Mouse (Mus musculus) retina, postnatal 7 days (tissue): ENCODE results near the gene Ngdn.
"Not testable (repeated sequence)": the region's sequence is repeated elsewhere in the genome, so short reads cannot be mapped to it uniquely, and the experiment has no call there.

Experiments used
- DNase-seq: peaks from one replicate; pipeline ENCODE4 v3.0.0-alpha.2; 2012; ENCODE audit warnings: low read depth, low spot score

The Ngdn gene

DNA sequence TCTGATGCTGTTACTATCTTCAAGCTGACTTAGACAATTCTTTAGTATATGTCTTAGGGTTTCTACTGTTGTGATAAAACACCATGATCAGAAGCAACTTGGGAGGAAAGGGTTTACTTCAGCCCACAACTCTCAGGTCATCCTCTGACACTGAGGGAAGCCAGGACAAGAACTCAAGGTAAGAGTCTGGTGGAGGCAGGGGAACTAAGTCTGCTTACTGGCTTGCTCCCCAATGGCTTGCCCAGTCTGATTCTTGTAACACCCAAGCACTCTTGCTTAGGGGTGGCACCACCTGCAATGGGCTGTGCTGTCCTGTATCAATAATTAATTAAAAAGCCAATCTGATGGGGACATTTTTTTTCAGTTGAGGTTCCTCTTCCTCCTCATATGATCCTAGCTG lies 16.6 kb upstream of the Ngdn start:
- no peak for DNase-seq

DNA sequence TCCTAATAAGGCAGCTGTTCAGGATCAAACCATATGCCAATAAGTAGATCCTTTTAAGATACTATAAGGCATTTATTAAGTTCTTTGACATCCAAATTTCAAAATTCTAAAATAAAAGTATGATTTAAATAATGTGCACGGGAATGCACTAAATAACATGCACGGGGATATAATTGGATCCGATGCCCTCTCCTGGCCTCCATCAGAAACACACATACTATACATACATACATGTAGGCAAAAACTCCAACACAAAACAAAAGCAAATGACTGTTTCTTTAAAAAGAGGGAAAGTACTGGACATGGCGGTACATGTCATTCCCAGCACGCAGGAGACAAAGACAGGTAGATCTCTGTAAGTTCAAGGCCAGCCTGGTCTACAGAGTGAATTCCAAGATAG lies 15.4 kb upstream of the Ngdn start:
- DNase-seq, result not testable (repeated sequence)

DNA sequence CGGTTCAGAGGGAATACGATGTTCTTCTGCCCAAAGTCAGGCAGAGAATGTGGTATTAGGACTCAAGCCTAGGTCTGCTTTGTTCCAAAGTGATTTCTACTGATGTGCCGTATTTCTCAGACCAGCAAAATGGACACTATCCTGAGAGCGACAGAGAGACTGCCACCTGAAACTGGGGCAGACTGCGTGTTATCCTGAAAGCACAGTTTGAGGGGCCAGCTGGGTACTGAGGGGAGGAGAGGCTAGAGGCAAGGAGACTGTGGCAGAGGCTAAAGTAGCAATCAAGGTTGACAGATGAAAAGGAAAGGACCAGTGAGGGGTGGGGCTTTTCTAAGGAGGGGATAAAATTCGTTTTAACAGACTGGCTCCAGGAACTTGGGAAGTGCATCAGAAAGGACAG lies 14.4 kb upstream of the Ngdn start:
- DNase-seq, result no peak

DNA sequence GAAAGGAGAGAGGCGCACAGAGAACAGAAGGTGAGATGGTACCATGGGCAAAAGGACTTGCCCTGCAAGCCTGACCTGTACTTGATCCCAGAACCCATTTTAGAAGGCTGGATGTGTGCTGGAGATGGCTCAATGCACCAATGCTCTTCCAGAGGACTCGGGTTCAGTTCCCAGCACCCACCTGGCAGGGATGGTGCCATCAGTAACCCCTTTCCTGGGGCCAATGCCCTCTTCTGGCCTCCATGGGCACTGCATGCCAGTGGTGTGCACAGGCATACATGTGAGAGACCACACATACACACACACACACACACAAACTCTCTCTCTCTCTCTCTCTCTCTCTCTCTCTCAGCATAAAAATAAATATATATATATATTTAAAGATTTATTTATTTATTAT lies 13.8 kb upstream of the Ngdn start:
- no peak for DNase-seq

DNA sequence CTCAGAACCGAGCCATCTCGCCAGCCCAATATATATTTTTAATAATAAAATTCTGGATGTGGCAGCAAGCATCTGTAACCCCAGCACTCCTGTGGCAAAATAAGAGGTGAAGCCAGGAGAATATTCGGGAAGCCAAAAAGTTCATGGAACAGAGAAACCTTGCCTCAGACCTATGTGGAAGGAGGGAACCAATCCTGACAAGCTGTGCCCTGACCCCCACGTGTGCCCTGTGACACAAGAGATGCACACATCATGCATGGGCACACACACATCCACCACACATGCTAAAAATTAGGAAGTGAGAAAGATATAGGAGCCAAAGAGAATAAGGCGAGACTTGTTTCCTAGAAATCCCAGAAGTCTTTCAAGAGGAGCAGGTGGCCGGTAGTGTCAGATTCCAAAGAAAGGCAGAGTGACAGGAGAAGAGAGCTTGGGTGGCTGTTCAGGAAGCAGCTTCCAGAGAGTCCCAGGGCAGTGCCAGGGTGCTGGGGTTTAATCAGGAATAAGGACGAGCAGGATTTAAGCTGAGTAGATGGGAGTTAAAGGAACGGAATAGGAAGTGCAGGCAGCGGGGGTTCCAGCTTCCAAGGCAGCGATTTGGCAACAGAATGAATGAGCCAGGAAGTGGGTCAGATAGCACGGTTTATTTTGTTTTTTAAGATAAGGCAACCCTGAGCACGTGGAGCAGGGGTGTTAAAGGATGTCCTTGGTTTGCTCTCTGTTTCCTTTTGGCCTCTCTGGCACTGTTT lies 13.1 kb upstream of the Ngdn start:
- no peak for DNase-seq

DNA sequence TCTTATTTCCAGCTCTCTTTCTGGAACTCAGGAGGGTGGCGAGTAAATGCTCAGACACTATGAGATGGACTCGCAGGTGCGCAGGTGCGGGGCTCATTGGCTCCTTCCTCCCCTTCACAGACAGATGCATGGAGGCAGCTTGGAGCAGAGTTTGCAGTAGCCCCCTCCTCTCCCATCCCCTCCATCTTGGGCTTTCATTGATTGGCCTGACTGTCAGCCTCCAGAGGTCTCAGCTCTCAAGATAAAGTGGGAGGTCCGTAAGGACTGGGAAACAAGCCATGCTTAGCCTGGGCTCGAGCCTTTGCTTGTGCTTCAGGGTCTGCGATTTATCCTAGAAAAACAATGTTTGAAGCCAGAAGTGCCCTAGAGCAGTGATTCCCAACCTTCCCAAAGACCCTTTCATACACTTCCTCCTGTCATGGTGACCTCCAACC lies 12.6 kb upstream of the Ngdn start:
- DNase-seq, result no peak

DNA sequence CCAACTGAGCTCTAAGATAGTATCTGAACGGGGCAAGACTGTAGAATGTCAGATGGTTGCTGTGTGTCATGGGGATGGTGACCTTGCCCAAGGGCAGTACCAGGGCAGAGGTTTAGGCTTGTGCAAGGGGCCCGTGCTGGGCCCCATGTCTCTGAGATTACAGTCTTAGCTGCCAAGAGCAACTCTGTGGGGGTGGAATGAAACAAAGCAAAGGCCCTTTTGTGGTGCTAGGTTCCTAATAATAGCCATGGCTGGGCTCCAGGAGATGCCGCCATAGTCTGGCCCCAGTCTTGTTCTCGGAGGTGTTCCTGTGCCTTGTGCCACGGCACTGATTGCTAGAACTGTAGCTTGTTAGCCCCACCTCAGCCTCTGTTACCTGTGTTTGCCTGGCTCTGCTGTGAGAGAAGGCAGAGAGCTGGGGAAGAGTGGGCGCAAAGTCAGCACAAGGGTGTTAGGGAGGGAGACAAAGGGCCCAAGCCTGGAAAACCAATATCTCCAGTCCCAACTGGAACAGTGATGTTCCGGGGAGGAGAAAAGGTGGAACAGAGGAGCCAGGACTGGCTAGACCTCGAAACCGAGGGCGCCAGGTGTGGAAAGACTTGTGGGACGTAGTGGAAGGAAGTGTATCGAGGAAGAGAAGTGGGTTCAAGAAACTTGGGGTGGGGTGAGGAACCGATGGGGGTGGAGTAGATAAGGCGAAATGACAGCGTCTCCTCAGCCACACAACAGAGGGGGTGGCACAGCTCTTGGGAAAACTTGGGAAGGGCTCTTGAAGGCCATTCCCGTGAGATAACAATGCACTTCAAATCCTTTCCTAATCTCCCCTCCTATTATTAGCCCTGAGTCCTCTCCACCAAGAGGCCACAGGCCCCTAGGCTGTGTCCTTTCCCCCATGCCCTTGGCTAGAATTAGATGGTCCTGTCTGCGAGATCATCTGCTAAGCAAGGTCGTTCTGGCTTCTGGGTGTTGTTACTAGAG lies 11.1 kb upstream of the Ngdn start:
- no peak for DNase-seq

DNA sequence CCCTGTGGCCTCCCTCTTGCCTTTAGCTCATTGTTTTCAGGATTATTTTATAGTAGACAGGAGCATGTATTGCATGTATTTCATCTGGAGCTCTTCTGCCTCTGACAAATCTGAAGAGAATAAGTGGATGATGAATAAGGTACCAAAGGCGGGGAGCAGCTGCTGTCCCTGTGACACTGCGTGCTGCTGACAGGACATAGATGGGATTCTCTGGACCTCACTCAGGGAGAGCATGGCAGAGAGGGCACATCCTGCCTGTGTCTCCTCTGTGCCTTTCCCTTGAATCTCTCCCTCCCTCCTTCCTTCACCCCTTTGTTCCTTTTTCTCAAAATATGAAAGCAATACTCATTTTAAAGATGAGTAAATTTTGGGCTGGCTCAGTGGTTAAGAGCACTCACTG lies 9.7 kb upstream of the Ngdn start:
- DNase-seq, result no peak

DNA sequence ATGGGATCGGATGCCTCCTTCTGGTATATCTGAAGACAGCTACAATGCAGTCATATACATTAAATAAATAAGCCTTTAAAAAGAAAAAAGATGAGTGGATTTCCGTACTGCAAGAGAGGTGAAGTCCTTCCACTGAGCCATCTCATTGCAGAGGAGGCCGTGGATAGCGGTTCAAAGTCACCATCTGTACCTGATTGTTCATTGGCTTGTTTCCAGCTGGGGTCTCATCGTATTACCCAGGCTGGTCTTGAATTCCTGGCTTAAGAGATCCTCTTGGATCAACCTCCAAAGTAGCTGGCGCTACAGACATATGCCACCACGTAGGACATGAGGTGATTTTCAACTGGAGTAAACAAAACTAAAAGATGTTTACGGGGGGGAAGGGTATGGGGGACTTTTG lies 9.3 kb upstream of the Ngdn start:
- no peak for DNase-seq

DNA sequence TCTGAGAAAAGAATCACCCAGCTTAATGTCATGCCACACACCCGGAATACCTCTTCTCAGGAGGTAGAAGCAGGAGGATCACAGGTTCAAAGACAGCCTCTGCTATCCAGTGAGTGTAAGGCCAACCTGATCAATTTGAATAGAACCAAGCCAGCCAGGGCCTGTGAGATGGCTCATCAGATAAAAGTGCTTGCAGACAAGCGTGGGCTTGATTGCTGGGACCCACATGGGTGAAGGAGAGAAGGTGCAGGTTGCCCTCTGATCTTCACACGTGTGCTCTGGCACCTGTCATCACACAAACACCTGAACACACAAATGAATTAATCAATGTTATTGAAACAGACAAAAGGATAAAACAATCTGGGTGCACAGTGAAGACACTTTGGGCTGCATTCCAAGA lies 8.7 kb upstream of the Ngdn start:
- DNase-seq, result no peak

DNA sequence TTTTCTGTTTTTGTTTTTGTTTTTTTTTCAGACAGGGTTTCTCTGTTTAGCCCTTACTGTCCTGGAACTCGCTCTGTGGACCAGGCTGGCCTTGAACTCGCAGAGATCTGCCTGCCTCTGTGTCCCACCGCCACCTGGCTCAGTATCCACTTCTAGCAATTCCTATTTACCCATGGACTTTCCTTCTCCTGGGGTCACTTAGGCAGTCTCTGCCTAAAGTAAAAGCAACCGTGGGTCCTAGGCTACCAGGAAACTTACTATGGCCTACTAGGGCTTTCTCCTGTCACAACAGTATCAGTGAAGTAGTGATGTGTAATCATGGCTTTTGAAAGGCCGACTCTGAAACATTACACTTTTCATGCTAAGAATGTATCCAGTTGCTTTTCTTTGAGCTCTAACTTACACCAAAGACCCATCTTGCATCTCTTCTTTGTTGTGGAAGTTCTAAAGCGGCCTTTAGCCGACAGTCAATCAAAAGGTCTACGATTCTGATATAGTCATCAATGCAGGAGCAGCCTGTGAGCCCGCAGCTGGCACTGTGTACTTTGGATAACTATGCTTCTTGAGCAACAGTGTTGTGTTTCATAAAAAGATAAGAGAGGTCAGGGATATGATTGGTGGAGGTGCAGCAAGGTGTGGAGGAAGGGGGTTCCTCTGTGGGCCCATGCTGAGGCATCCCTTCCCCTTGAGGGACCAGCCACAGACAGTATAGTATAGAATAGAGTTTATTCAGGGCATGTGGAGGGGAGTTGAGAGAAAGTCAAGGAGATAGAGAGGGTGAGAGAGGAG lies 7.9 kb upstream of the Ngdn start:
- DNase-seq, result no peak

DNA sequence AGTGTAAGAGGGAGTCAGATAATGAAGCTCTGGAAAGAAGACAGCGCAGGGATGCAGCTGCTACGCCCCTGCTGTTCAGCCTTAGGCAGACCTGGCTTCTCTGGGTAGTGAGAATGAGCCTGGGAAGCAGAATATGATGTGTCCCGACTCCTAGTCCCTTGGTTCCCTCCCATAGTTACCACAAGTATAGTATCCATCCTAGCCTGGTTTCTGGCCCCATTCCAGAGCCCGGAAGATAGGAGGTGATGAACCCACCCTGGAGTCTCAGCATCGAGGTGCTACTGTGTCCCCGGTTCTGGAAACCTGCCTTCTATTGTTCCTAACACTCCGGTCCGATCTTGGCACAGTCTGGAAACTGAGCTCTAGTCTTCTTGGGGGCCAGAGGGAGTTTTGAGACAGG lies 6.8 kb upstream of the Ngdn start:
- no peak for DNase-seq

DNA sequence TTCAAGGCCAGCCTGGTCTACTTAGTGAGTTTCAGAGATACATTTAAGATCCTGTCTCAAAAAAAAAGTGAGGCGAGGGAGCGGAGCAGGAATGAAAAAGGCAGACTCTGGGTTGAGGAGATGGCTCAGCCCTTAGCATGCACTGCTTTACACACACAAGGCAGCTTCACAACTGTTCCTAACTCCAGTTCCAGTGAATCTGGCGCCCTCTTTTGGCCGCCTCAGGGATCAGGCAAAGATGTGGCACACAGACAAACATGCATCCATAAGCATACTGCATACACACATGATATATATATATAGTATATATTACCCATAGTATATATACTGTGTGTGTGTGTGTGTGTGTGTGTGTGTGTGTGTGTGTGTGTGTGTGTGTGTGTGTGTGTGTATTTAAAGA lies 4.1 kb upstream of the Ngdn start:
- no peak for DNase-seq

DNA sequence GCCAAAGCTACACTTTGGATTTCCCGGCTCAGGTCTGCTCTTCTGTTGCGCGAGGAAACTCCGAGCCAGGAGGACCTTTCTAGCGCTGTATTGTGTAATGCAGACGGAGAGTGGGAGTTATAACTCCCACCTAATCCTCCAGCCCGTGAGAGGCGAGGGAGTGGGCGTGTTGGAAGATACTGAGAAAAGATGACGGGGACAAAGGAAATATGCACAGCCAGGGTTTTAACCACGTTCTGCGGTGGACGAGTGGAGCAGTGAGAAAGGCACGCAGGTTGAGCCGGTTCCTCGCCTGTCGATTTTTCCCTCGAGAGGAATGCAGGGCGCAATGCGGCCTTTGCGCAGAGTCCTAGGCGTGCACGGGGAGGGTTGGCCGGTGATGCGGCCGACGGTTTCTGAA lies 663 bp upstream of the Ngdn start:
- no peak for DNase-seq

DNA sequence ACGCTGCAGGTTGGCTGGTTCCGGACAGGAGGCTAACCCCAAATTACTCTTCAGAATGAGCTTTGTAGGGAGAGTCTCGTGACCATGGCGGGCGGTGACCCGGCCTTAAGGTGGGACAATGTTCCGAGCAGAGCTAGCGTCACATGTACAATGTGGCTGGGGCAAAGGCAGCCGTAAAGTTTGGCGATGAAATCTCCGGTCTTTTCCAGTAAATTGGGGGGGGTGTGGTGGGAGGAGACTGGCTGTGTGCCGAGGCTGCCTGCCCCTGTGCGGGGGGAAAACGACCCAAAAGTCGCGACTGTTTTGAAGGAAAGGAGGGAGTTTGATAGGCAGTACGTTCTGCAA lies 485 bp downstream of the Ngdn start:
- DNase-seq, result no peak

DNA sequence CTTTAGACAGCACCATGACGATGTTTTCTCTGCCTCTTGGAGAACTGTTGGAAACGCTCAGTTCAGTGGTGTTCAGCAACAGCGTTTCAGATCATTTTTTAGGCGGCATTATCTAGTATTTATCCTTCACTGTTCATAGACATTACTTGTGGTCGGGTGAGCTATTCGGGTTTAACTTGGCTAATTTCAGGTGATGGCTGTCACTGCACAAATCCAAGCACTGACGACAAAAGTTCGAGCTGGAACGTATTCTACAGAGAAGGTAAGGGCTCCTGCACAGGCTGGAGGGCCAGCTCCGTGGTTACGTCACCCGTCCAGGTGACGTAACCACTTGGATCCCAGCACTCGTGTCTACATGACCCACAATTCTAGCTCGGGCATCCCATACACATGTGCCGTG lies 1.6 kb downstream of the Ngdn start:
- no peak for DNase-seq

DNA sequence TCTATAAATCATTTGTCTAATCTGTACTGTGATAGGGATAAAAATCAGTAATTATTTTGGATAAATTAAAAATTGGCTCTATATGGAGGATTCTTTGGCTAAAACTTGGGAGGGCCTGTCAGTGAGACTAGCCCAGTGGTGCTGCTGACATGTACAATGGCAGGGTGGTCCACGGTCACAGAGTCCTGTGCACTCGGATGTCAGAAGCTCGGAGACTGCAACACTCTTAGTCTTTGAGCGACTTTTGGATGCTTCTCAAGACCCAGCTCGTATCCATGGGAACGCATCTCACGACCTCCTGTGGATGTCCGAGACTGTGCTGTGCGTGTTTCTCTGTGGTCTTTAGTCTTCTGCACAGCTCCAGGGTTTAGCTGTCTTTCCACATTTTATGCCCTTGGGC lies 5.1 kb downstream of the Ngdn start:
- no peak for DNase-seq

DNA sequence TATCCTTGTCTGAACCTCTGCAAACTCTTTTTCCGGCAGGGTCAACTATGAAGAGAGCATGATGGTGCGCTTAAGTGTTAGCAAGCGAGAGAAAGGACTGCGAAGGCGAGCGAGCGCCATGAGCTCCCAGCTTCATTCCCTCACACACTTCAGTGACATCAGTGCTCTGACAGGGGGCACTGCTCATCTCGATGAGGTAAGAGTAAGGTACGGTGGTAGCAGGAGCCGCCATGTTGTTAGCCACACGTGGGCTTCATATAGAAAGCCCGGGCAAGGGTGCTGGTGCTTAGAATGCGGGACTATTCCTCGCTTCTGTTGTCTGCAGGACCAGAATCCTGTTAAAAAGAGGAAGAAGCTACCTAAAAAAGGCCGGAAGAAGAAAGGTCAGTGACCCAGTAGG lies 7.8 kb downstream of the Ngdn start:
- no peak for DNase-seq

DNA sequence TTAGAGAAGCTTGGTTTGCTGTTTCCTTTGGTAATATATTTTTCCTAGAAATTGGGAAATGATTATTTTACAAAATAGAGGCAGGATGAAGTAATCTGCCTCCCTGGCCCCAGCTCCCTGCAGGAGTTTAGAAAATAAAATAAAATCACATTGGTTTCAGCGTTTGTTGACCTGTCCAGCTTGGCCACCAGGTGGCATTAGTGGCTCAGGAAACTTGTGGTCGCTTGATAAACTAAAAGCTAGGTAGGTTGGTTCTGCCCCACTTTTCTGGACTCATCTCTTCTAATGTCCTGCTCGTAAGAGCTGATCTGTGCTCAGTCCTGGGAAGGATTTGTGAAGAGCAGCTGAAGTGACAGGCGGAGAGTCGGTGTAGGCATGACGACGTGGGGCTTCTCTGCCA lies 9.0 kb downstream of the Ngdn start:
- DNase-seq, result peak; percentile 54

DNA sequence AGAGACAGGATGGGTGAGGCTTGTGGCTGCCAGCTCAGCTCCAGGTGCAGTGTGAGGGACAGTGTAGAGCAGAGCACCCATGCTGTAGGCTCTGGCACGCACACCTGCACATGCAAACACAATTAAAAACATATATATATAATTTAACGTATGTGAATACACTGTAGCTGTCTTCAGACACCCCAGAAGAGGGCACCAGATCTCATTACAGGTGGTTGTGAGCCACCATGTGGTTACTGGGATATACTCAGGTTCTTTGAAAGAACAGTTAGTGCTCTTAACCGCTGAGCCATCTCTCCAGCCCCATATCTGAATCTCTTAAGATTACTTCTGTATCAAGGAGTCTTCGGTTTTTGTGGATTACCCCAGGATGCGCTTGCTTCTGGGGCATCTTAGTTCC lies 10.3 kb downstream of the Ngdn start:
- no peak for DNase-seq

DNA sequence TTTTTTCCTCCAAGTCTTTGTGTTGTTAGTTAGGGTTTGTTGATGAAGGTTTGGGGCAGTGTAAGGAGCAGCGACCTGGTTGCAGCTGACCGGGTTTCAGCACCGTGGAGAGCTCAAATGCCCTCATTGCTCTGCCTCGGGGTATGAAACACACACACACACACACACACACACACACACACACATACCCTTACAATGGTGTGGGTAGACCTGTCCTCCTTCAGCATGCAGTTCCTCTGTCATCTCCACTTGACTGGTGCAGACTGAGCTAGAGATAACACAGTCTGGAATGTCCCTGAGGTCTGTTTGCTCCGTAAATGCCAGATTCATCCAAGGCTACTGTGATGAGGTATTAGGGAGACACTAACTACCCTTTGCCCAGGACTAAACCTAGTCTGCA lies 12.0 kb downstream of the Ngdn start:
- DNase-seq, result no peak

DNA sequence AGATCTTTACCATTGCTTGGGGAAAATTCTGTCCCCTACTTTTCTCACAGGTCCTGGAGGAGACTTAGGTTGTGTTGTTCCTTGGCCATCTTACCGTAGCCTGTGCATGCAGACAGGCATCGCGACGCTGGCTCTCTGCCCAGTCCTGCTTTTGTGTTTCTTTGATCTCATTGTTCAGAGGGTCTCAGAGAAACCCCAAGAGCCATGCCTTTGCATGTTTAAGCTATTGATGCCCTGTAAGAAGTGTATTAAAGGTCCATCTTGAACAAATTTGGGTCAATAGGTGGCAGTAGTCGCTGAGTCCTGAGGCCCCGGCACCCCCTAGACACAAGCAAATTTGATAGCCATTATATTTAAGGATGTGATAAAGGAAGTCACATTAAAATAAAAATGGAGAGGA lies 12.4 kb downstream of the Ngdn start:
- DNase-seq, result no peak
